Mouse (Mus musculus) kidney, adult 9 months (tissue): ENCODE results near the gene Gfer.

ENCODE experiments used
- DNase-seq: peaks from one replicate; pipeline ENCODE4 v3.0.0; 2022

Gfer gene

GRCm38 (mm10) chr17:24646381-24646780 is 49.6 kb downstream of the Gfer start:
- no peak for DNase-seq

GRCm38 (mm10) chr17:24645916-24646315 is 50.0 kb downstream of the Gfer start:
- peak; percentile 48 for DNase-seq

GRCm38 (mm10) chr17:24644875-24645721 is 50.9 kb downstream of the Gfer start:
- DNase-seq, result peak; percentile 61

GRCm38 (mm10) chr17:24644030-24644715 is 51.8 kb downstream of the Gfer start:
- peak; percentile 44 for DNase-seq
